Mouse (Mus musculus): ENCODE data around the gene Pitpnm1.
"Not testable (repeated sequence)": the region's sequence is repeated elsewhere in the genome, so short reads cannot be mapped to it uniquely, and the experiment has no call there.

The Pitpnm1 gene

DNA sequence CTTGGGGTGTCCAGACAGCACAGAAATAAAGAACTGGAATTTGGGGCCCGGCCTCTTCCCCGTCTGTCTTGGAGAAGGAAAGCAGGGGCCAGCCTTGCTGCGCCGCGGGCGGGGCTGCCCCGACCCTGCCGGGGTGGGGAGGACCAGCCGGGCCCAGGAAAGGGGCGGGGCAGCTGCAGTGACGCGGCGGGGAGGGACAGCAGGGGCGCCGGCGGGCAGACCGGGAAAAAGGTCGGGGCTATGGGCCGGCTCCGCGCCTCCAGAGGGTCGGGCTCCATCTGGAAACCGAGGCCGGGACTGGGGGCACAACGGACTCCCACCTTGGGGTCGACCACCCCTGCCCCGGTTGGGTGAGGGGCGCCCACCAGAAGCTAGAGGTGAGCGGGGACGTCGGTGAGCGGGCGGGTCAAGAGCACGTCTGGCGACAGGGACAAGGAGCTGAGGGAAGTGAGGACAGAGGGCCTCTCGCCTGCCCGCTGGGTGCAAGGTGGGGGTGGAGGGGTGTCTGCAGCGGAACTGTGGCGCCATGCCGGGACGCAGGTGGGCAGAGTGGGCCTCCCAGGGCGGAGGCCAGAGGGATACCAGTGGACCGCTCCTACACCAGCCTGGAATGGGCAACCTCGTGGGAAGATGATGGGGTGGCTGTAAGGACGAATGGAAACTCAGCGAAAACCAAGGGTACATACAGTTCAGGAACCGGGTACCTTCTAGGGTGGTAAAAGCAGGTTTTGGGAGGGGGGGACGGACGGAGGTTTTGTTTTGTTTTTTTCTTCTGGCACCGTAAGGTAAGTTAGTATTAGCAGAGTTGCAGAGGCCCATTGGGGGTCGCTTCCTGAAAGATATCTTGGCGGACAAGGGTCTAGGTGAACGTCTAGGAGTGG lies at the start of gene Pitpnm1:
Gene Pitpnm1, plus strand, starts transcription at position 162 of the 881 bp plus-strand sequence.
- DNase-seq (ENCODE audit: low spot score) = peak; percentile 82

DNA sequence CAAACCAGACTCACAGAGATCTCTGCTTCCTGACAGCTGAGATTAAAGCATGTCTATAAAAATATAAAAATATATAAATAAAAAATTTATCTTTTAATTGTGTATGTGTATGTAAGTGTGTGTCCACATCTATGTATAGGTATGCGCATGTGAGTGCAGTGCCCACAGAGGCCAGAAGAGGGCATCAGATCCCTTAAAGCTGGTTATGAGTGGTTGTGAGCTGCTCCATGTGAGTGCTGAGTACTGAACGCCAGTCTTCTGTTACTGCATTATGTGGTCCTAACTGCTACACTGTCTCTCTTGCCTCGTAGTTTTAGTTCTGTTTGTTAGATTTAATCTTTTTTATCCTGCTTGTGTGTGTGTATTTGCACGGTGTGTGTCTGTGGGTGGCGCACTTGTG lies 48.8 kb upstream of the Pitpnm1 start:
- no peak for DNase-seq (ENCODE audit: low spot score)

GRCm38 (mm10) chr19:4051741-4052515 lies 47.9 kb upstream of the Pitpnm1 start:
- peak; percentile 63 for DNase-seq (ENCODE audit: low spot score)

- no peak for DNase-seq (ENCODE audit: low spot score)
Observed at GRCm38 (mm10) chr19:4052516-4053030, 47.2 kb upstream of the Pitpnm1 start.

GRCm38 (mm10) chr19:4054613-4055012 lies 45.2 kb upstream of the Pitpnm1 start:
- no peak for DNase-seq (ENCODE audit: low spot score)

DNA sequence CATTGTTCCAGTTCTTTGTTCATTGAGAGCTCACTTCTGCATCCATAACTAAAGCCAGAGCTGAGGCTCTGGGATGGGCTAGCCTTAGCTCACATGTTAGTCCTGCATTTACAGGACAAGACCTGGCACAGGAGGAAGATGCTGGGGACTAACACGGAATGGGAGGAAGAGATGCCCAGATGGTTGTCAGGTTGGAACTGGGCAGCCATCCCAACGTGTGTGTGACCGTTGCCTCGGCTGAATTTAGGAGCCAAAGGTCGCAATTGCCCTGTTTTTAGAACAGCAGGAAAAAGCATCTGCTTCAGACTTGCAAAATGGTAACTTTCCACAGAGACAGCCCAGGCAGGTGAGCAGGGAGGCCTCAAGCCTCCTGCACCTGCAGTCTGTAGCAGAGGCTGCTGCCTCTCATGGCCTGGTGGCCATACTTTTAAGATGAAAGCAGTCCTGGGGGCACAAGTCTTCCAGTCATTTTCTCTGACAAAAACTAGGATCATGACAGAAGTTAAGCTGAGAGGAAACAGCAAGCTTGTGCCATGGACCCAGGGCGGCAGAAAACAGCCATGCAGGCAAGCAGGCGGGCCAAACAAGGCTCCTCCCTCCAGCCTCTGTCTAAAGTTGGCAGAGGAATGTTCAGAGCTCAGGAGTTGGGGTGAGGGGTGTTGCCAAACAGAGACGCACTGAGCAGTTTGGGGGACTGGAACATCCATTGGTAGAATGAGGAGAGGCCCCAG lies 44.4 kb upstream of the Pitpnm1 start:
- no peak for DNase-seq (ENCODE audit: low spot score)

DNA sequence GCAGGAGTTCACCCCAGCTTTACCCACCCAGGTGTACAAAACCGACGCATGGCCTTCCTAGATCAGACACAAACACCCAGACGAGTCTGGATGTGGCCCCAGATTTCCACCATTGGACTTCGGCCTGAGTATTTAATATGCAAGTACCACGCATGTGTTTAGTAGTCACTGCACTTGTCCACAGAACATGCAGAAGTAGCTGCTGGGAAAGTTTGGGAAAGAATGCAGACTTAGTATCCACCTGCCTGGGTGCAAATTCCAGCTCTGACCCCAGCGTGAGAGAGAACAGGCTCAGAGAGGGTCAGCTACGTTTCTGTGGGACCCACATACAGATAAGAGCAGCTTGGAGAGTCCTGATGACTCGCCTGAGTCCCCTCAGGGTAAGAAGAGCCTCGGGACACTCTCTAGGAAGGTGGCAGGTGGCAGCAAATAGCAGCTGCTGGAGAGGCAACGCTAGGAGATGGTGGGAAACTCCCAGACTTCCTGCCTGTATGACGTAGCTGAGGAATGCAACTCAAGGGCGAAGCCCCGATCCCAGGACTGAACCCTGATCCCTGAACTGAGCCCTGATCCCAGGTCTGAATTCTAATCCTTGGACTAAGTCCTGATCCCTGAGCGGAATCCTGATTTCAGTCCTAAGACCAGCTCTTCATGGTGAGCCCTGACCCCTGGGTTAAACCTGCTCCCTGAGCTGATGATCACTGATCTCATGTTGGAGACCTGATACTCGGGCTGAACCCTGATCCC lies 43.7 kb upstream of the Pitpnm1 start:
- DNase-seq (ENCODE audit: low spot score) = no peak

GRCm38 (mm10) chr19:4056727-4057126 lies 43.1 kb upstream of the Pitpnm1 start:
- DNase-seq (ENCODE audit: low spot score) = no peak

GRCm38 (mm10) chr19:4057389-4057788 lies 42.4 kb upstream of the Pitpnm1 start:
- no peak for DNase-seq (ENCODE audit: low spot score)

DNA sequence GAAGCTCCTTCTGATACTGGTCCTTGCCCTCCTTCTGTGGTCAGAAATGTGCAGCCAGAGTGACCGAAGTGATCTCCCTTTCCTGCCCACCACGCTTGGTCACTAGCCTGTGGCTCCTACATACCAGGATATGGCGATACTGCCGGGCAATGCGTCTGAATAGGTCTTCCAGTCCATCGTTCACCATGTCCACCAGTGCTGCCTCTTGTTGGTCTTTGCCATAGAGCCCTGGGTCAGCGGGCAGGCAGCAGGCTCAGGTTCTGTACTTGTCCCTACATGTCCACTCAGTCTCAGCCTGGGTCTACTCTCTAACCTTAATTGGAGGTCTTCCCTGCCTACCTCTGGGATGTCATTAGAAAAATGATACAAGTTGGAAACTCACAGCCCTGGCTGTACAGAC lies 41.8 kb upstream of the Pitpnm1 start:
- DNase-seq (ENCODE audit: low spot score) = no peak

- DNase-seq (ENCODE audit: low spot score) = no peak
Observed at GRCm38 (mm10) chr19:4058581-4058980, 41.2 kb upstream of the Pitpnm1 start.

GRCm38 (mm10) chr19:4059069-4059740 lies 40.6 kb upstream of the Pitpnm1 start, which contains the start of gene Gstp3:
Gene Gstp3, minus strand, starts transcription at chr19:4059569.
- DNase-seq (ENCODE audit: low spot score) = no peak

GRCm38 (mm10) chr19:4060044-4060898 lies 39.5 kb upstream of the Pitpnm1 start:
- DNase-seq (ENCODE audit: low spot score) = not testable (repeated sequence)

DNA sequence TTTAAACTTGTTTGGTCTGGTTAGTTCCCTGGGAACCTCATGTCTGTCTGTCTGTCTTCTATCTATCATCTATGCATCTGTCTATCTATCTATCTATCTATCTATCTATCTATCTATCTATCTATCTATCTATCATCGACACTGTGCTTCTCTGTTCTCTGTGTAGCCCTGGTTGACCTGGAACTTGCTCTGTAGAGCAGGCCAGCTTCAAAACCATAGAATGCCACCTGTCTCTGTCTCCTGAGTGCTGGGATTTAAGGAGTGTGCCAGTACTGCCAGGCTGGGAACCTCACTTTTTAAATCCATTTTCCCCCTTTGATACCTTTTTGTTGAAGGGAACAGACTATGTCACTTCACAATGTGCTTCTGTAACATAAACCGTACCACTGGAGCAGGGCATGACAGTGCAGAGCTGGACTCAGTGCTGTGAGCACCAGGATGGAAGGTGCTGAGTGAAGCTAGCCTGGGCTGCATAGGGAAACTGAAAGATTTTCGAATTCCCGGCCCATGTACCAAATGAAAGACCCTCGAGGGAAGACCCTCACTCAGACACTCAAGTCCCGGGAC lies 38.8 kb upstream of the Pitpnm1 start:
- DNase-seq (ENCODE audit: low spot score) = no peak

GRCm38 (mm10) chr19:4063357-4063756 lies 36.4 kb upstream of the Pitpnm1 start:
- DNase-seq (ENCODE audit: low spot score) = not testable (repeated sequence)

DNA sequence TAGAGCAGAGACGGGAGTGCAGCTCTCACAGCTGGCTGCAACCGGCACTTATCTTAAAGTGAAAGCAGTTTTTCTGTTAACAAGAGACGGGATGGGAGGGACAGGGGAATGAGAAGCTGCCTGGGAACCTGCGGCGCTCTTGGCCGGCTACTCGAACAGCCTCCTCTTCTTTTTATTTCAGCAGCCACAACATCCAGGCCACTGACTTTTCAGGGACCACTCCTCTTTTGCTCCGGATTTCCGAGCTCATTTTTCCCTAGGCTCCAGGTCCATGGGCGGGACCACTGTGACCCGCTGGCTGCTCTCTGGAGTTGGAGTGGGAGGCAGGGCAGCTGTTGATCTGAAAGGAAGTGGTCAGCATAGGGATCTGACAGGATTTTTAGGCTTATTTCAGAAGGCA lies 35.3 kb upstream of the Pitpnm1 start:
- DNase-seq (ENCODE audit: low spot score) = not testable (repeated sequence)

- DNase-seq (ENCODE audit: low spot score) = no peak
Observed at GRCm38 (mm10) chr19:4066280-4066679, 33.5 kb upstream of the Pitpnm1 start.

- no peak for DNase-seq (ENCODE audit: low spot score)
Observed at GRCm38 (mm10) chr19:4066877-4067276, 32.9 kb upstream of the Pitpnm1 start.

- DNase-seq (ENCODE audit: low spot score) = not testable (repeated sequence)
Observed at GRCm38 (mm10) chr19:4068242-4068641, 31.6 kb upstream of the Pitpnm1 start.
